Mouse (Mus musculus): ENCODE measurements around the gene Lrrc29. TPM values are rescaled to one million over a fixed set of nuclear protein-coding genes. Genes with fewer than 3 reads are reported as not detected.
"Not testable (repeated sequence)": the region's sequence is repeated elsewhere in the genome, so short reads cannot be mapped to it uniquely, and the experiment has no call there.

Lrrc29 gene
- polyA plus RNA-seq, 1 experiment from 2014 or later, result 6.2 TPM

DNA sequence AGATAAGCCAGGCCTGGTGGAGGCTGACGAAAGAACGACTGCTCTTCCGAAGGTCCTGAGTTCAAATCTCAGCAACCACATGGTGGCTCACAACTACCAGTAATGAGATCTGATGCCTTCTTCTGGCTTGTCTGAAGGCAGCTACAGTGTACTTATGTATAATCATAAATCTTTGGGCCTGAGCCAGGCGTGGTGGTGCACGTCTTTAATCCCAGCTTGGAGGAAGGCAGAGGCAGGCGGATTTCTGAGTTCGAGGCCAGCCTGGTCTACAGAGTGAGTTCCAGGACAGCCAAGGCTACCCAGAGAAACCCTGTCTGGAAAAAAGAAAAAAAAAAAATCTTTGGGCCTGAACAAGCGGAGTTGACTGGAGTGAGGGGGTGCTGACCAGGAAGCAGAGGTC lies 34.7 kb downstream of the Lrrc29 start:
- Histone ChIP-seq H3K27me3 (replicated peaks; ENCODE audit: control insufficient read depth, insufficient read depth, low read length) (peaks cover 13% of the 10 kb centered on the region), H3K4me1 (replicated peaks; ENCODE audit: control insufficient read depth, insufficient read depth, low read length) (peaks cover 24% of the 10 kb centered on the region)
- not testable (repeated sequence) for ATAC-seq (replicated peaks; ENCODE audit: low FRiP score); H3K4me2 ChIP-seq; DNase-seq (ENCODE audit: low spot score); H3K9ac ChIP-seq (ENCODE audit: low read depth, low read length); H3K4me3 ChIP-seq (ENCODE audit: low read depth, low read length); H3K9me3 ChIP-seq (ENCODE audit: control insufficient read depth, low read length); H3K27ac ChIP-seq (ENCODE audit: low read depth, low read length); H3K36me3 ChIP-seq (ENCODE audit: control insufficient read depth, insufficient read depth, low read length)
- 80% methylated on average over 8 of the region's 8 CpGs for WGBS

DNA sequence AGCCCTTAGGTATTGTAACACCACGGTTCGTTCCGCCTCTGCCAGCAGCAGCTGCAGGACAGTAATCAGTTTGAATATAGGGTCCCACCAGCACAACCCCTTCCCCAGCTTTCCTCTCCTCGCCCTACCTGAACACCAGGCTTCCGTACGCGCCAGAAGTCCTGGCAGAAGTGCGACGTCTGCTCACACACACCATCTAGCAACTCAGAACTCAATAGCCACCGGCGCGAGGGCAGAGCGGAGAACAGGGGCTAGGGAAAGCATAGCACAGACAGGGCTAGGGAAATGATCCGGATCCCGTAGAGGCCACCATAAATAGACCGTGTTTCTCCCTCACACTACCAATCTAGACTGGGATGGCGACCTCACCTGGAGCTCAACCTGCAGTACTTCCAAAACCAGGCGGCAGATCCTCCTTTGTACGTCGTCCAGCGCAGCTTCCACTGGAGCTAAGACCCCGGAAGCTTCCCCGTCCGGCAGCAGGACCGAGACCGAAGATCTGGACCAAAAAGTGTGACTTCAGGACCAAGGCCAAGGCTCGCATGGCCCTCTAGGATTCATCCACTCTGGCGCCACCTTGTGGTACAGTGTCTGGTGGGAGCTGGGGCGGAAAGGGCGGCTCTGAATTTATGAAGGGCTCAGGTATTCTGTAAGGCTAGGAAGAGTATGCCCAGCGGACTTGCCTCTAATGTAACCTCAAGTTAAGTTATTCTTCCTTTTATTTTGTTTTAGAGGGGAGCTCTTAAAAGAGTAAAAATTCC lies 35.3 kb downstream of the Lrrc29 start:
- H3K36me3 ChIP-seq (ENCODE audit: control insufficient read depth, insufficient read depth, low read length), result peaks cover 2% of the 10 kb centered on the region; the same call in 1 of the 2 replicates
- WGBS, result 16% methylated on average over 31 of the region's 31 CpGs
- ATAC-seq (replicated peaks; ENCODE audit: low FRiP score) (0 out of 2 replicates have a peak, but pooled peaks have one; percentile 13), DNase-seq (ENCODE audit: low spot score) (peak; percentile 85)
- H3K9ac ChIP-seq (ENCODE audit: low read depth, low read length), result no peak overlapping the region
- H3K27me3 ChIP-seq (replicated peaks; ENCODE audit: control insufficient read depth, insufficient read depth, low read length), result peaks cover 14% of the 10 kb centered on the region
- peaks cover 20% of the 10 kb centered on the region for H3K4me1 ChIP-seq (replicated peaks; ENCODE audit: control insufficient read depth, insufficient read depth, low read length)
- peak overlapping the region; percentile 91 for H3K4me2 ChIP-seq
- no peaks in the 10 kb centered on the region for H3K9me3 ChIP-seq (ENCODE audit: control insufficient read depth, low read length)
- H3K27ac ChIP-seq (ENCODE audit: low read depth, low read length), result no peak overlapping the region
- peak overlapping the region; percentile 52 for H3K4me3 ChIP-seq (ENCODE audit: low read depth, low read length)

GRCm38 (mm10) chr8:105289805-105290460 lies 36.1 kb downstream of the Lrrc29 start, which contains the start of gene 4931428F04Rik:
Gene 4931428F04Rik (minus strand): TSS chr8:105289864.
- Histone ChIP-seq H3K4me3 (ENCODE audit: low read depth, low read length) (peak within 1 kb of the TSS; percentile 52), H3K36me3 (ENCODE audit: control insufficient read depth, insufficient read depth, low read length) (peaks cover 2% of the 10 kb centered on the region; the same call in 1 of the 2 replicates), H3K4me2 (peak within 1 kb of the TSS; percentile 91), H3K27ac (ENCODE audit: low read depth, low read length) (peak within 1 kb of the TSS; percentile 44), H3K9me3 (ENCODE audit: control insufficient read depth, low read length) (no peaks in the 10 kb centered on the region), H3K4me1 (replicated peaks; ENCODE audit: control insufficient read depth, insufficient read depth, low read length) (peaks cover 20% of the 10 kb centered on the region), H3K9ac (ENCODE audit: low read depth, low read length) (peak within 1 kb of the TSS; percentile 60), H3K27me3 (replicated peaks; ENCODE audit: control insufficient read depth, insufficient read depth, low read length) (peaks cover 20% of the 10 kb centered on the region)
- 5% methylated on average over 43 of the region's 43 CpGs for WGBS
- ATAC-seq (replicated peaks; ENCODE audit: low FRiP score) (peak; percentile 24; the same call in 1 of the 2 replicates), DNase-seq (ENCODE audit: low spot score) (peak; percentile 54)

DNA sequence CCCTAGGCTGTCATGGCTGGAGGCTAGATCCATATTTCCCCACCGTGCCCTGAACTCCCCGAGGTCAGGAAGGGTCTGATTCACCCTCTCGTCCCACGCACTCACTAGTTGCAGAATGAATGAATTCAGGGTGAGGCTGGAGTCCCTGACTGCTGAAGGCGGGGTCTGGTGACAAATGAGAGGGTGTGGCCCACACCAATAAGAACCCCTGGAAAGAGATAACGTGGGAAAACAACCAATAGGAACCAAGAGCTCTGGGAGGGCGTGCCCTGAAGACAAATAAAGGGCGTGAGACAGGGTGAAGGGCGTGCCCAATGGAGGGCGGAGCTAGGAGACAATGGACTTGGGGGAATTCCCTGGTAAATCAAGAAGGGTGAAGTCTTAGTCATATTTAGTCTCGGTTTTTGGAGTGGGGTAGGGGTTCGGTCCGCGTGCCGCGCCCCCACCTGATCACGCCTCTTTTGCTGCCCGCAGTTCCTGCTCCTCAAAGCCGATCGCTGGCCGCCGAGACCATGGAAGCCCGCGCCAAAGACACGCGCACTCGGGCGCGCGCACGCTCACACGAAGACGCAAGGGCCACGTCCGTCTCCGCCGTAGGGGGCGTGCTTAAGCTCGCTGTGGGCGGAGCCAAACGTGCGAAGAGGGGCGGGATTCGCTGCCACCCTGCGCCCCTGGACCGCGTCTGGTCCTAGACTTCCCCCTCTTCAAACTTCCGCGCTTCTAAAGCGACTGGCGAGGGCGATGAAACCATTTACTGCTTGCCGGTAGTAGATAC lies 36.9 kb downstream of the Lrrc29 start:
- peak overlapping the region; percentile 44 for H3K27ac ChIP-seq (ENCODE audit: low read depth, low read length)
- peak overlapping the region; percentile 91 for H3K4me2 ChIP-seq
- H3K4me1 ChIP-seq (replicated peaks; ENCODE audit: control insufficient read depth, insufficient read depth, low read length), result peaks cover 20% of the 10 kb centered on the region
- H3K36me3 ChIP-seq (ENCODE audit: control insufficient read depth, insufficient read depth, low read length), result peaks cover 2% of the 10 kb centered on the region; the same call in 1 of the 2 replicates
- DNase-seq (ENCODE audit: low spot score) (peak; percentile 94), ATAC-seq (replicated peaks; ENCODE audit: low FRiP score) (peak; percentile 89)
- H3K27me3 ChIP-seq (replicated peaks; ENCODE audit: control insufficient read depth, insufficient read depth, low read length), result peaks cover 25% of the 10 kb centered on the region
- WGBS, result under 1% methylated on average over 53 of the region's 53 CpGs
- H3K4me3 ChIP-seq (ENCODE audit: low read depth, low read length), result peak overlapping the region; percentile 52
- H3K9ac ChIP-seq (ENCODE audit: low read depth, low read length), result peak overlapping the region; percentile 60
- H3K9me3 ChIP-seq (ENCODE audit: control insufficient read depth, low read length), result no peaks in the 10 kb centered on the region

DNA sequence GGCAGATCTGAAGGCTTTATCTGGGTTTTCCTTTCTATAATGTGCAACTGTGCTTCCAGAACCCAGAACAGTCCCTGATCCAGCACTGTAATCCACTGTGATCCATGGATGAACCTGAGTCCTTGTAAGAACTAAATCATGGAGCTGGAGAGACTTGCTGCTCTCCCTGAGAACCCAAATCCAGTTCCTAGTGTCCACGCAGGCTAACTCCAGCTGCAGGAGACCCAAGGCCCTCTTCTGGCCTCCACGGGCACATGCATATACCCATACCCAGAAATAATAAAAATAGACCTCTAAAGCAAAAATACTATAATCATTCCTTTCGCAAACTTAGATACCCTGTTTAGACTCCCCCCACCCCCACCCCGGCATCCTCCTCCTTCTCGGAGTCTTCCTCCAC lies 37.8 kb downstream of the Lrrc29 start:
- Histone ChIP-seq H3K4me2 (no peak overlapping the region), H3K9ac (ENCODE audit: low read depth, low read length) (no peak overlapping the region), H3K9me3 (ENCODE audit: control insufficient read depth, low read length) (no peaks in the 10 kb centered on the region), H3K27ac (ENCODE audit: low read depth, low read length) (no peak overlapping the region), H3K36me3 (ENCODE audit: control insufficient read depth, insufficient read depth, low read length) (no peaks in the 10 kb centered on the region), H3K27me3 (replicated peaks; ENCODE audit: control insufficient read depth, insufficient read depth, low read length) (peaks cover 25% of the 10 kb centered on the region), H3K4me3 (ENCODE audit: low read depth, low read length) (no peak overlapping the region), H3K4me1 (replicated peaks; ENCODE audit: control insufficient read depth, insufficient read depth, low read length) (peaks cover 20% of the 10 kb centered on the region)
- WGBS, result 87% methylated on average over 5 of the region's 5 CpGs
- DNase-seq (ENCODE audit: low spot score) (no peak), ATAC-seq (replicated peaks; ENCODE audit: low FRiP score) (no peak)

GRCm38 (mm10) chr8:105286907-105287306 lies 39.2 kb downstream of the Lrrc29 start:
- H3K4me3 ChIP-seq (ENCODE audit: low read depth, low read length), result no peak overlapping the region
- no peak overlapping the region for H3K27ac ChIP-seq (ENCODE audit: low read depth, low read length)
- H3K4me2 ChIP-seq, result no peak overlapping the region
- no peak for ATAC-seq (replicated peaks; ENCODE audit: low FRiP score)
- H3K27me3 ChIP-seq (replicated peaks; ENCODE audit: control insufficient read depth, insufficient read depth, low read length), result peaks cover 35% of the 10 kb centered on the region
- no peaks in the 10 kb centered on the region for H3K9me3 ChIP-seq (ENCODE audit: control insufficient read depth, low read length)
- DNase-seq (ENCODE audit: low spot score), result no peak
- H3K36me3 ChIP-seq (ENCODE audit: control insufficient read depth, insufficient read depth, low read length), result no peaks in the 10 kb centered on the region
- H3K9ac ChIP-seq (ENCODE audit: low read depth, low read length), result no peak overlapping the region
- WGBS, result 85% methylated on average over 4 of the region's 4 CpGs
- H3K4me1 ChIP-seq (replicated peaks; ENCODE audit: control insufficient read depth, insufficient read depth, low read length), result peaks cover 26% of the 10 kb centered on the region

DNA sequence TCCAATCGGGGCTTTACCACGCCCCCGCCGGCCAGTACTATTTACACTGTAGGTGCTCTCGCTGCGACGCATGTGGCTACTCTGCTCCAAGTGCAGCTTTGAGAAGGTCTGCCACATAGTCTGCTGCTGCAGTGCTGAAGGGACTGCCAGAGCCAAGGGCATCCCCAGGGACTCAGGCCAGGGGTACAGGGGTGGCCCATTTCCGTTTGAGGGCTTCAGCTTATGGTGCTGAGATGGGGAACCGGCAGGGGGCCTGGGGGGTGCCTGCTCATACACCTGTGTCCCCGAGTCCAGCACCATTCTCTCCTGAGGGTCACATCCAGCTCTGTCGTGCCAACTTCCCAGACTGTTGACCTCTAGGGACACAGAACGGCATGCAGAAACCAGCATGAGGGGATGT lies 40.6 kb downstream of the Lrrc29 start:
- no peak overlapping the region for H3K27ac ChIP-seq (ENCODE audit: low read depth, low read length)
- ATAC-seq (replicated peaks; ENCODE audit: low FRiP score), result no peak
- 42% methylated on average over 12 of the region's 12 CpGs for WGBS
- no peak overlapping the region for H3K4me2 ChIP-seq
- no peak for DNase-seq (ENCODE audit: low spot score)
- no peak overlapping the region for H3K4me3 ChIP-seq (ENCODE audit: low read depth, low read length)
- peaks cover 23% of the 10 kb centered on the region for H3K4me1 ChIP-seq (replicated peaks; ENCODE audit: control insufficient read depth, insufficient read depth, low read length)
- no peak overlapping the region for H3K9ac ChIP-seq (ENCODE audit: low read depth, low read length)
- H3K27me3 ChIP-seq (replicated peaks; ENCODE audit: control insufficient read depth, insufficient read depth, low read length), result peaks cover 35% of the 10 kb centered on the region
- no peaks in the 10 kb centered on the region for H3K36me3 ChIP-seq (ENCODE audit: control insufficient read depth, insufficient read depth, low read length)
- H3K9me3 ChIP-seq (ENCODE audit: control insufficient read depth, low read length), result no peaks in the 10 kb centered on the region

DNA sequence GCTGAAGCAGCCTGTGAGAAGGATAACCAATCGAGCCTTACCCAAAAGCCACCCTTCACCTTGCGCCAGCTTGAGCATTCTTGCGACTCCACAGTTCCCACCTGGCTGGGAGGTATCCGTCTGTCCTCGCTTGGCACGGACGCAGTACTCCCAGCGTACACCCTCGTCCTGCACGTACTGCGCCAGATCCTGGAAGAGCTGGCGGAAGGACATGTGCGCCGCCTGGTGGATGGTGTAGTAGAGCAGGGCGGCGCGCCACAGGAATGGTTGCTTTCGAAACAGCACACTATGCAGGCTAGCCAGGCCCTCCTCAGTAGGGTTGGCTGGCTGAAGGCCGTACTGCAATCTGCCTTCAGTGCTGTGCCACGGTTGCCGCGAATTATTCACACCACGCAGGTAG lies 43.0 kb downstream of the Lrrc29 start:
- H3K4me2 ChIP-seq, result peak overlapping the region; percentile 33

More for the DNA sequence above, 43.0 kb downstream of the Lrrc29 start:
- 27% methylated on average over 23 of the region's 23 CpGs for WGBS
- Histone ChIP-seq H3K4me1 (replicated peaks; ENCODE audit: control insufficient read depth, insufficient read depth, low read length) (peaks cover 12% of the 10 kb centered on the region), H3K27me3 (replicated peaks; ENCODE audit: control insufficient read depth, insufficient read depth, low read length) (peaks cover 48% of the 10 kb centered on the region), H3K9me3 (ENCODE audit: control insufficient read depth, low read length) (no peaks in the 10 kb centered on the region), H3K27ac (ENCODE audit: low read depth, low read length) (no peak overlapping the region), H3K36me3 (ENCODE audit: control insufficient read depth, insufficient read depth, low read length) (no peaks in the 10 kb centered on the region), H3K9ac (ENCODE audit: low read depth, low read length) (no peak overlapping the region; the same call in 1 of the 2 replicates), H3K4me3 (ENCODE audit: low read depth, low read length) (no peak overlapping the region)
- peak; percentile 69 for DNase-seq (ENCODE audit: low spot score)
- peak; percentile 76 for ATAC-seq (replicated peaks; ENCODE audit: low FRiP score)

All from liver, embryonic 11.5 days (tissue).